Mouse (Mus musculus): ENCODE data around the gene Pccb.

DNA sequence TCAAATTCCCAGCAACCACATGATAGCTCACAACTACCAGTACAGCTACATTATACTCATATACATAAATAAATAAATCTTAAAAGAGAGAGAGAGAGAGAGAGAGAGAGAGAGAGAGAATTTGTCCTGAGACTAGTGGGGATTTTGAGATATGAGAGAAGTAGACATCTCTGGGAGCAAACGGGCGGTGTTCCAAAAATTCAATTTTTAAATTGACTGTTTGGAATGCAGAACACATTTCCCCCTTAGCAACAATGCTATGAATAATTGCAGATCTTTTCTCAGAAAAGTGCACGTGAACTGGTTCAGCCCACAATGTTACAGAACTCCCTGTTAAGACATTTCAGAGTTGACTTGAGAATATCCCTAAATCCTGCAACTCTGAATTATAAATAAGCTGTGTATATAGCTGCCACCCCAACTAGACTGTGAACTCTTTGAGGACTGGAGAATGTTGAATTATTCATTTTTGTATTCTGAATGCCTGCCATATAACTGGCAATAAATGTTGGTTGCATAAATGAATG lies 30.4 kb upstream of the Pccb start:
- TF ChIP-seq POLR2A (IDR thresholded peaks at IDR 0.05; ENCODE audit: low read depth, low read length), result no peak
- no peak for TF ChIP-seq CTCF (IDR thresholded peaks at IDR 0.05; ENCODE audit: extremely low read depth, insufficient read depth, insufficient read length, insufficient replicate concordance)
